Mouse (Mus musculus): Measurements from ENCODE around the gene Taok3. TPM values are rescaled to one million over a fixed set of nuclear protein-coding genes. Genes with fewer than 3 reads are reported as not detected.

The Taok3 gene
- polyA plus RNA-seq, 1 experiment from 2014 or later: 33.1 TPM

GRCm38 (mm10) chr5:117104329-117104728, 15.6 kb upstream of the Taok3 start:
- Histone ChIP-seq H3K36me3 (ENCODE audit: control insufficient read depth, insufficient read depth, low read length) (peaks cover 30% of the 10 kb centered on the region), H3K27me3 (ENCODE audit: control insufficient read depth, insufficient read depth, low read length) (no peaks in the 10 kb centered on the region)
- no peak for ATAC-seq (ENCODE audit: insufficient read depth, low FRiP score)

GRCm38 (mm10) chr5:117105761-117106160, 14.2 kb upstream of the Taok3 start:
- Histone ChIP-seq H3K9me3 (replicated peaks; ENCODE audit: control insufficient read depth, low read length) (no peaks in the 10 kb centered on the region), H3K36me3 (ENCODE audit: control insufficient read depth, insufficient read depth, low read length) (peaks cover 24% of the 10 kb centered on the region)
- no peak for ATAC-seq (ENCODE audit: insufficient read depth, low FRiP score)

More at GRCm38 (mm10) chr5:117104329-117104728, 15.6 kb upstream of the Taok3 start:
- no peak overlapping the region for H3K4me3 ChIP-seq (replicated peaks; ENCODE audit: low read length)
- H3K9ac ChIP-seq (ENCODE audit: low read length): no peak overlapping the region
- H3K4me1 ChIP-seq (ENCODE audit: control insufficient read depth, insufficient read depth, low read length): no peaks in the 10 kb centered on the region
- WGBS: 94% methylated on average over 12 of the region's 12 CpGs
- H3K9me3 ChIP-seq (replicated peaks; ENCODE audit: control insufficient read depth, low read length): no peaks in the 10 kb centered on the region
- H3K27ac ChIP-seq (ENCODE audit: low read length): no peak overlapping the region
- H3K4me2 ChIP-seq (ENCODE audit: low read depth, low read length): no peak overlapping the region

GRCm38 (mm10) chr5:117108292-117108691, 11.6 kb upstream of the Taok3 start:
- H3K4me2 ChIP-seq (ENCODE audit: low read depth, low read length): no peak overlapping the region
- WGBS: 91% methylated on average over 13 of the region's 13 CpGs
- 0 out of 2 replicates have a peak, but pooled peaks have one; percentile 22 for ATAC-seq (ENCODE audit: insufficient read depth, low FRiP score)
- no peak overlapping the region for H3K9ac ChIP-seq (ENCODE audit: low read length)
- H3K4me3 ChIP-seq (replicated peaks; ENCODE audit: low read length): no peak overlapping the region
- H3K9me3 ChIP-seq (replicated peaks; ENCODE audit: control insufficient read depth, low read length): no peaks in the 10 kb centered on the region
- H3K27ac ChIP-seq (ENCODE audit: low read length): no peak overlapping the region
- H3K4me1 ChIP-seq (ENCODE audit: control insufficient read depth, insufficient read depth, low read length): no peaks in the 10 kb centered on the region
- H3K36me3 ChIP-seq (ENCODE audit: control insufficient read depth, insufficient read depth, low read length): peaks cover 33% of the 10 kb centered on the region
- H3K27me3 ChIP-seq (ENCODE audit: control insufficient read depth, insufficient read depth, low read length): no peaks in the 10 kb centered on the region

More at GRCm38 (mm10) chr5:117105761-117106160, 14.2 kb upstream of the Taok3 start:
- Histone ChIP-seq H3K4me3 (replicated peaks; ENCODE audit: low read length) (no peak overlapping the region), H3K27ac (ENCODE audit: low read length) (no peak overlapping the region), H3K9ac (ENCODE audit: low read length) (no peak overlapping the region), H3K27me3 (ENCODE audit: control insufficient read depth, insufficient read depth, low read length) (no peaks in the 10 kb centered on the region), H3K4me2 (ENCODE audit: low read depth, low read length) (no peak overlapping the region), H3K4me1 (ENCODE audit: control insufficient read depth, insufficient read depth, low read length) (no peaks in the 10 kb centered on the region)
- WGBS: 88% methylated on average over 9 of the region's 9 CpGs

- no peaks in the 10 kb centered on the region for H3K27me3 ChIP-seq (ENCODE audit: control insufficient read depth, insufficient read depth, low read length)
- H3K27ac ChIP-seq (ENCODE audit: low read length): no peak overlapping the region
- no peak overlapping the region for H3K9ac ChIP-seq (ENCODE audit: low read length)
- H3K4me2 ChIP-seq (ENCODE audit: low read depth, low read length): no peak overlapping the region
- H3K4me3 ChIP-seq (replicated peaks; ENCODE audit: low read length): no peak overlapping the region
- WGBS: 91% methylated on average over 13 of the region's 13 CpGs
- peaks cover 35% of the 10 kb centered on the region for H3K36me3 ChIP-seq (ENCODE audit: control insufficient read depth, insufficient read depth, low read length)
- H3K9me3 ChIP-seq (replicated peaks; ENCODE audit: control insufficient read depth, low read length): no peaks in the 10 kb centered on the region
- ATAC-seq (ENCODE audit: insufficient read depth, low FRiP score): no peak
- H3K4me1 ChIP-seq (ENCODE audit: control insufficient read depth, insufficient read depth, low read length): no peaks in the 10 kb centered on the region
These were observed 11.2 kb upstream of the Taok3 start for GRCm38 (mm10) chr5:117108731-117109130.

- H3K4me1 ChIP-seq (ENCODE audit: control insufficient read depth, insufficient read depth, low read length): peaks cover 8% of the 10 kb centered on the region; the same call in 1 of the 2 replicates
- H3K36me3 ChIP-seq (ENCODE audit: control insufficient read depth, insufficient read depth, low read length): peaks cover 33% of the 10 kb centered on the region
- no peak overlapping the region for H3K9ac ChIP-seq (ENCODE audit: low read length)
- no peak overlapping the region for H3K4me2 ChIP-seq (ENCODE audit: low read depth, low read length)
- H3K4me3 ChIP-seq (replicated peaks; ENCODE audit: low read length): no peak overlapping the region
- no peaks in the 10 kb centered on the region for H3K9me3 ChIP-seq (replicated peaks; ENCODE audit: control insufficient read depth, low read length)
- H3K27me3 ChIP-seq (ENCODE audit: control insufficient read depth, insufficient read depth, low read length): no peaks in the 10 kb centered on the region
- no peak for ATAC-seq (ENCODE audit: insufficient read depth, low FRiP score)
- WGBS: 90% methylated on average over 8 of the region's 8 CpGs
- H3K27ac ChIP-seq (ENCODE audit: low read length): no peak overlapping the region
These were observed 10.4 kb upstream of the Taok3 start for GRCm38 (mm10) chr5:117109522-117109921.

GRCm38 (mm10) chr5:117111064-117111773, 8.7 kb upstream of the Taok3 start:
- Histone ChIP-seq H3K4me1 (ENCODE audit: control insufficient read depth, insufficient read depth, low read length) (peaks cover 9% of the 10 kb centered on the region; the same call in 1 of the 2 replicates), H3K27me3 (ENCODE audit: control insufficient read depth, insufficient read depth, low read length) (no peaks in the 10 kb centered on the region), H3K27ac (ENCODE audit: low read length) (no peak overlapping the region), H3K4me2 (ENCODE audit: low read depth, low read length) (no peak overlapping the region), H3K4me3 (replicated peaks; ENCODE audit: low read length) (no peak overlapping the region), H3K36me3 (ENCODE audit: control insufficient read depth, insufficient read depth, low read length) (peaks cover 24% of the 10 kb centered on the region), H3K9ac (ENCODE audit: low read length) (no peak overlapping the region), H3K9me3 (replicated peaks; ENCODE audit: control insufficient read depth, low read length) (no peaks in the 10 kb centered on the region)
- no peak for ATAC-seq (ENCODE audit: insufficient read depth, low FRiP score)
- 90% methylated on average over 16 of the region's 16 CpGs for WGBS

- peaks cover 23% of the 10 kb centered on the region for H3K36me3 ChIP-seq (ENCODE audit: control insufficient read depth, insufficient read depth, low read length)
- WGBS: 96% methylated on average over 7 of the region's 7 CpGs
These were observed 8.2 kb upstream of the Taok3 start for GRCm38 (mm10) chr5:117111774-117112112.

GRCm38 (mm10) chr5:117113330-117113729, 6.6 kb upstream of the Taok3 start:
- no peak overlapping the region for H3K27ac ChIP-seq (ENCODE audit: low read length)
- no peak overlapping the region for H3K4me3 ChIP-seq (replicated peaks; ENCODE audit: low read length)
- H3K4me2 ChIP-seq (ENCODE audit: low read depth, low read length): no peak overlapping the region
- no peaks in the 10 kb centered on the region for H3K9me3 ChIP-seq (replicated peaks; ENCODE audit: control insufficient read depth, low read length)
- 91% methylated on average over 7 of the region's 7 CpGs for WGBS
- no peak overlapping the region for H3K9ac ChIP-seq (ENCODE audit: low read length)
- no peak for ATAC-seq (ENCODE audit: insufficient read depth, low FRiP score)
- peaks cover 23% of the 10 kb centered on the region for H3K36me3 ChIP-seq (ENCODE audit: control insufficient read depth, insufficient read depth, low read length)
- H3K4me1 ChIP-seq (ENCODE audit: control insufficient read depth, insufficient read depth, low read length): peaks cover 11% of the 10 kb centered on the region; the same call in 1 of the 2 replicates
- H3K27me3 ChIP-seq (ENCODE audit: control insufficient read depth, insufficient read depth, low read length): no peaks in the 10 kb centered on the region

More at GRCm38 (mm10) chr5:117111774-117112112, 8.2 kb upstream of the Taok3 start:
- no peaks in the 10 kb centered on the region for H3K9me3 ChIP-seq (replicated peaks; ENCODE audit: control insufficient read depth, low read length)
- no peak overlapping the region for H3K9ac ChIP-seq (ENCODE audit: low read length)
- no peak for ATAC-seq (ENCODE audit: insufficient read depth, low FRiP score)
- no peak overlapping the region for H3K4me3 ChIP-seq (replicated peaks; ENCODE audit: low read length)
- peaks cover 11% of the 10 kb centered on the region; the same call in 1 of the 2 replicates for H3K4me1 ChIP-seq (ENCODE audit: control insufficient read depth, insufficient read depth, low read length)
- H3K27me3 ChIP-seq (ENCODE audit: control insufficient read depth, insufficient read depth, low read length): no peaks in the 10 kb centered on the region
- H3K4me2 ChIP-seq (ENCODE audit: low read depth, low read length): no peak overlapping the region
- H3K27ac ChIP-seq (ENCODE audit: low read length): no peak overlapping the region

- 4% methylated on average over 16 of the region's 16 CpGs for WGBS
- peak overlapping the region; percentile 88 for H3K4me3 ChIP-seq (replicated peaks; ENCODE audit: low read length)
These were observed 5.2 kb upstream of the Taok3 start for GRCm38 (mm10) chr5:117114581-117115192.

More at GRCm38 (mm10) chr5:117114581-117115192, 5.2 kb upstream of the Taok3 start:
- peaks cover 17% of the 10 kb centered on the region; the same call in 1 of the 2 replicates for H3K4me1 ChIP-seq (ENCODE audit: control insufficient read depth, insufficient read depth, low read length)
- no peaks in the 10 kb centered on the region for H3K9me3 ChIP-seq (replicated peaks; ENCODE audit: control insufficient read depth, low read length)
- no peak for ATAC-seq (ENCODE audit: insufficient read depth, low FRiP score)
- H3K9ac ChIP-seq (ENCODE audit: low read length): peak overlapping the region; percentile 91
- no peaks in the 10 kb centered on the region for H3K27me3 ChIP-seq (ENCODE audit: control insufficient read depth, insufficient read depth, low read length)
- H3K27ac ChIP-seq (ENCODE audit: low read length): peak overlapping the region; percentile 87
- peaks cover 18% of the 10 kb centered on the region for H3K36me3 ChIP-seq (ENCODE audit: control insufficient read depth, insufficient read depth, low read length)
- H3K4me2 ChIP-seq (ENCODE audit: low read depth, low read length): peak overlapping the region; percentile 96
